Mouse (Mus musculus): ENCODE data around the gene Gm8439. TPM values are rescaled to one million over a fixed set of nuclear protein-coding genes. Genes with fewer than 3 reads are reported as not detected.

Gene Gm8439
- polyA plus RNA-seq, 1 experiment from 2014 or later = not detected

- no peak overlapping the region for H3K27ac ChIP-seq
- WGBS = 84% methylated on average over 8 of the region's 8 CpGs
- no peak overlapping the region for H3K4me3 ChIP-seq
- no peak for ATAC-seq
- H3K4me2 ChIP-seq = no peak overlapping the region
- no peak overlapping the region for H3K9ac ChIP-seq
- no peaks in the 10 kb centered on the region for H3K9me3 ChIP-seq (replicated peaks)
- H3K4me1 ChIP-seq = no peaks in the 10 kb centered on the region
- peaks cover 22% of the 10 kb centered on the region for H3K27me3 ChIP-seq
- H3K36me3 ChIP-seq (ENCODE audit: poor library complexity, severe bottlenecking) = no peaks in the 10 kb centered on the region
These were observed 67.4 kb downstream of the Gm8439 start for GRCm38 (mm10) chr4:120655898-120656297.

Other genes with a start within 250 kb of the Gm8439 start
- 48.9 and 49.7 TPM in 2 replicates for gene Scmh1, start 183.5 kb upstream of the Gm8439 start, polyA plus RNA-seq (2015; fragmentation: Nextera tagmentation; extraction: Ambion mirVana)
- not detected in 2 replicates for gene Slfnl1, start 56.5 kb upstream of the Gm8439 start, polyA plus RNA-seq (2015; fragmentation: Nextera tagmentation; extraction: Ambion mirVana)
- gene Ctps, start 18.5 kb upstream of the Gm8439 start, polyA plus RNA-seq (2015; fragmentation: Nextera tagmentation; extraction: Ambion mirVana) = 107 and 114 TPM in 2 replicates
- gene Cited4, start 77.8 kb downstream of the Gm8439 start, polyA plus RNA-seq (2015; fragmentation: Nextera tagmentation; extraction: Ambion mirVana) = 0.44 and 0.84 TPM in 2 replicates
- 3.4 and 4.0 TPM in 2 replicates for gene Kcnq4, start 159.9 kb downstream of the Gm8439 start, polyA plus RNA-seq (2015; fragmentation: Nextera tagmentation; extraction: Ambion mirVana)
- gene Nfyc, start 242.8 kb downstream of the Gm8439 start, polyA plus RNA-seq (2015; fragmentation: Nextera tagmentation; extraction: Ambion mirVana) = 98.2 and 106 TPM in 2 replicates

All from forebrain, embryonic 13.5 days (tissue).